Mouse (Mus musculus) inflammation-experienced regulatory T-cells (primary cell): ENCODE results near the gene Sgip1. TPM values are rescaled to one million over a fixed set of nuclear protein-coding genes. Genes with fewer than 3 reads are reported as not detected.

ENCODE experiments used
- polyA plus RNA-seq, 2 experiments: library from polyadenylated mRNA; unstranded; fragments of 100-300 nt; shearing (Covaris generic); gene quantifications; one replicate each; pipeline ENCODE4 v1.2.1; 2017

The Sgip1 gene
- polyA plus RNA-seq = 1 to 10 TPM; 1.5 to 4.4 TPM

GRCm38 (mm10) chr4:102741287-102741686 lies at the start of gene Sgip1:
Gene Sgip1 (plus strand): TSS chr4:102741297.

GRCm38 (mm10) chr4:102978440-102978839 lies 237.3 kb downstream of the Sgip1 start, which contains the start of gene Tctex1d1:
Gene Tctex1d1 (plus strand): TSS chr4:102978606.

Other genes starting within 250 kb of the Sgip1 start
- gene Tctex1d1, start 237.3 kb downstream of the Sgip1 start, polyA plus RNA-seq = 1 to 10 TPM in 1 of 2 experiments, under 1 TPM in 1; 0.27 to 2.7 TPM